Mouse (Mus musculus) liver, postnatal 0 days (tissue): ENCODE results near the gene Megf8. TPM values are rescaled to one million over a fixed set of nuclear protein-coding genes. Genes with fewer than 3 reads are reported as not detected.

ENCODE experiments used
- ATAC-seq: fragments of 200-750 bp; cut with Nextera tagmentation; 2 replicates; pipeline ENCODE4 v1.8.0; 2017; ENCODE audit warnings: mild to moderate bottlenecking, moderate library complexity
- DNase-seq: peaks from one replicate; pipeline ENCODE4 v3.0.0-alpha.2; 2016
- H3K27ac ChIP-seq: fragments of 300-500 bp; sonication (generic); 2 replicates; pipeline ENCODE4 v1.5.1; 2014; ENCODE audit warnings: antibody characterized with exemption, moderate library complexity, mild to moderate bottlenecking, low read depth
- H3K27me3 ChIP-seq: fragments of 300-500 bp; sonication (generic); 2 replicates; pipeline ENCODE4 v1.6.1; 2014; ENCODE audit warnings: low read length, control low read depth, mixed read lengths; ENCODE audit not compliant: insufficient read depth
- H3K36me3 ChIP-seq: fragments of 300-500 bp; sonication (generic); replicated peaks from 2 replicates; pipeline ENCODE4 v1.6.1; 2014; ENCODE audit warnings: mild to moderate bottlenecking, control low read depth, low read length, moderate library complexity, mixed read lengths; ENCODE audit not compliant: insufficient read depth
- H3K4me1 ChIP-seq: fragments of 300-500 bp; sonication (generic); 2 replicates; pipeline ENCODE4 v1.6.1; 2014; ENCODE audit warnings: antibody characterized with exemption, mild to moderate bottlenecking, control low read depth; ENCODE audit not compliant: insufficient read depth
- H3K4me2 ChIP-seq: fragments of 300-500 bp; sonication (generic); 2 replicates; pipeline ENCODE4 v1.6.1; 2014; ENCODE audit warnings: low read depth, mild to moderate bottlenecking, low read length, moderate library complexity, mixed read lengths
- H3K4me3 ChIP-seq: fragments of 300-500 bp; sonication (generic); 2 replicates; pipeline ENCODE4 v1.5.1; 2014; ENCODE audit warnings: low read depth, low read length
- H3K9ac ChIP-seq: fragments of 300-500 bp; sonication (generic); replicated peaks from 2 replicates; pipeline ENCODE4 v1.6.1; 2014; ENCODE audit warnings: mild to moderate bottlenecking, moderate library complexity
- H3K9me3 ChIP-seq: fragments of 300-500 bp; sonication (generic); 2 replicates; pipeline ENCODE4 v1.6.1; 2016; ENCODE audit warnings: mild to moderate bottlenecking, control low read depth, low read length, mixed read lengths
- CTCF ChIP-seq: sonication (generic); IDR thresholded peaks from 2 replicates; pipeline ENCODE4 v1.5.1; 2016; ENCODE audit warnings: antibody characterized with exemption, low read depth
- EP300 ChIP-seq: IDR thresholded peaks from 2 replicates; pipeline ENCODE4 v1.6.1; 2016; ENCODE audit warnings: antibody characterized with exemption, low read depth, mild to moderate bottlenecking
- WGBS: fragments of 180-500 bp; shearing (Covaris S2); extraction: QIAGEN DNeasy Blood & Tissue Kit; methylation state at CpG from one replicate; pipeline ENCODE4 v1.1.7; 2014; ENCODE audit not compliant: insufficient replicate concordance; 5-methylcytosine and 5-hydroxymethylcytosine counted together
- polyA plus RNA-seq: library from polyadenylated mRNA; unstranded; fragments of >200 nt; fragmentation: Nextera tagmentation; extraction: Ambion mirVana; gene quantifications from 2 replicates; pipeline ENCODE4 v1.2.1, GENCODE M21; 2015

Megf8 gene
- polyA plus RNA-seq, 1 experiment from 2014 or later: 0.81 TPM

DNA sequence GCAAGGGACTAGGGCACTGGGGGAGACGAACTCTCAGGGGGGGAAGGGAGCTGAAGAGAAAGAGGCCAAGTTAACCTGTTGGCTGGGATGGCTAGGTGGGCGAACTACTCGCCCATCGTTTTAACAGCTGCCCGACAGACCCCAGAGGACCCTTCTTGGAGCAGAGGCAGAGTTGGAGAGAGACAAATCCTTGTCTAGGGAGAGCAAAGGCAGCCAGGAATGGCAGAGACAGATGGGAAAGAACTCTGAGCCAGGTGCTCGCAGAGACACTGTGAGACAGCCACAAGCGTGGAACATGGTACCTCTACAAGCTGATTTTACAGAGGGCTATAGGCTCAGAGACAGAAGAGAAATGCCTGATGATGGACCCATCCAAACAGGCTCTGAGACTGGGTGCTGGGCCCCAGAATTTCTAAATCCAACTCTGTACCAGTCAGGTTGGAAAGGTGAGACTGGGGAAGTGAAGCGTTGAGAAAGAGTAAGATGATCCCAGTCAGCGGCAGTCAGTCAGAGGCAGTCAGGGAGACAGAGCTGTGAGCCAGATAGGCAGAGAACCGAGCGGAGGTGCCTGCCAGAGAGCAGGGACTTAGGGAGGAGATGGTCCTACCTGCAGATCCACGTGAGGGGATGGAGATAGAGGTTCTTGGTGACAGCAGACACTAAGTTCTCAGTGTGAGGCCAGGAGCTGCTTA is 52.2 kb downstream of the Megf8 start, which contains the start of gene Cnfn:
Cnfn (minus strand) TSS at position 667 of the 692 bp plus-strand sequence.
- 47% methylated on average over 12 of the region's 12 CpGs for WGBS
- ATAC-seq (no peak), DNase-seq (no peak)

GRCm38 (mm10) chr7:25372441-25372840 is 55.5 kb downstream of the Megf8 start:
- ATAC-seq (peak; percentile 28; the same call in 1 of the 2 replicates), DNase-seq (peak; percentile 61)
- H3K9ac ChIP-seq: no peak overlapping the region
- H3K27ac ChIP-seq: no peak overlapping the region
- H3K9me3 ChIP-seq: no peaks in the 10 kb centered on the region
- H3K27me3 ChIP-seq: peaks cover 27% of the 10 kb centered on the region
- WGBS: 60% methylated on average over 5 of the region's 5 CpGs
- no peak for TF ChIP-seq CTCF
- no peak overlapping the region for H3K4me2 ChIP-seq
- no peaks in the 10 kb centered on the region for H3K36me3 ChIP-seq
- H3K4me1 ChIP-seq: peaks cover 3% of the 10 kb centered on the region; the same call in 1 of the 2 replicates
- no peak overlapping the region for H3K4me3 ChIP-seq

More for the DNA sequence above, 52.2 kb downstream of the Megf8 start, which contains the start of gene Cnfn:
- TF ChIP-seq EP300 (no peak), CTCF (no peak)
- Histone ChIP-seq H3K4me2 (no peak within 1 kb of the TSS), H3K9ac (no peak within 1 kb of the TSS), H3K4me3 (no peak within 1 kb of the TSS), H3K36me3 (no peaks in the 10 kb centered on the region), H3K9me3 (no peaks in the 10 kb centered on the region), H3K4me1 (no peaks in the 10 kb centered on the region), H3K27me3 (peaks cover 44% of the 10 kb centered on the region), H3K27ac (no peak within 1 kb of the TSS)

- peaks cover 10% of the 10 kb centered on the region for H3K36me3 ChIP-seq
- peaks cover 15% of the 10 kb centered on the region for H3K4me1 ChIP-seq
- no peaks in the 10 kb centered on the region for H3K9me3 ChIP-seq
- DNase-seq (peak; percentile 73), ATAC-seq (peak; percentile 47)
- H3K4me3 ChIP-seq: no peak overlapping the region; the same call in 1 of the 2 replicates
- no peak overlapping the region for H3K9ac ChIP-seq
- no peak overlapping the region for H3K27ac ChIP-seq
- WGBS: 11% methylated on average over 17 of the region's 17 CpGs
- H3K4me2 ChIP-seq: peak overlapping the region; percentile 57
- no peaks in the 10 kb centered on the region for H3K27me3 ChIP-seq
- TF ChIP-seq EP300: no peak
- TF ChIP-seq CTCF: no peak
Measured at GRCm38 (mm10) chr7:25376556-25376955, 59.6 kb downstream of the Megf8 start.

DNA sequence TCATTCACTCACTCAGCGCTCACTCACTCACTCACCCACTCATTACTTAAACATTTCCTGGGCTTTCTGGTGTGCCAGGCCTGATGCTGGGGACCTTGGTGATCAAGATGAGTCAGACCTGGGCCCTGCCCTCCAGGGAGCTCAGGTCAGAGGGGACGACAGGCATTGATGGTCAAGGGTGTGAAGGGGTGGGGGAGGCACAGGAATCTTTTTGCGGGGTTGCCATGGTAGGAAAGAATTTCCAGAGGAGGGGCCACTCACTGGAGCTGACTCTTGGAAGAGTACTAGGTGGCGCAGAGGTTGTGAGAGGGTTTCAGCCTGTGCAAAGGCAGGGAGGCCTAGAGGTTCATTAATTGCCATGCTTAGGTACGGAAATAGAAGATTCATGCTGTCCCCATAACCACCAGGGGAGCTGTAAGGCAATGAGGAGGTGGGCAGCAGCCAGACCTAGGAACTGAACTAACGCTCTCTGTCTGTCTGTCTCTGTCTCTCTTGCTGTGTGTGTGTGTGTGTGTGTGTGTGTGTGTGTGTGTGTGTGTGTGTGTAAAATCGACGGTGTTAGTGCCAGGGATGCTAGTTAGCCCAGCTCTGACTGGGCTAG is 60.2 kb downstream of the Megf8 start:
- Histone ChIP-seq H3K9ac (no peak overlapping the region), H3K4me3 (no peak overlapping the region; the same call in 1 of the 2 replicates), H3K9me3 (no peaks in the 10 kb centered on the region), H3K27ac (no peak overlapping the region), H3K4me1 (peaks cover 15% of the 10 kb centered on the region), H3K36me3 (peaks cover 15% of the 10 kb centered on the region), H3K27me3 (no peaks in the 10 kb centered on the region), H3K4me2 (peak overlapping the region; percentile 57; the same call in 1 of the 2 replicates)
- ATAC-seq: no peak
- no peak for TF ChIP-seq EP300
- TF ChIP-seq CTCF: peak; percentile 37
- no peak for DNase-seq
- 62% methylated on average over 8 of the region's 8 CpGs for WGBS

- WGBS: 75% methylated on average over 13 of the region's 13 CpGs
- peaks cover 25% of the 10 kb centered on the region for H3K36me3 ChIP-seq
- H3K4me3 ChIP-seq: no peak overlapping the region
- H3K9me3 ChIP-seq: no peaks in the 10 kb centered on the region
- no peak overlapping the region for H3K9ac ChIP-seq
- TF ChIP-seq CTCF: no peak
- no peak for TF ChIP-seq EP300
- peaks cover 15% of the 10 kb centered on the region for H3K4me1 ChIP-seq
- ATAC-seq (no peak), DNase-seq (no peak)
- no peaks in the 10 kb centered on the region for H3K27me3 ChIP-seq
- no peak overlapping the region for H3K27ac ChIP-seq
- H3K4me2 ChIP-seq: no peak overlapping the region
Measured at GRCm38 (mm10) chr7:25378181-25379100, 61.5 kb downstream of the Megf8 start.
